Mouse (Mus musculus) MEL (cell line): Measurements from ENCODE around the gene Npm1. TPM values are rescaled to one million over a fixed set of nuclear protein-coding genes. Genes with fewer than 3 reads are reported as not detected.

Source experiments
- DNase-seq: peaks from one replicate; pipeline ENCODE4 v3.0.0; 2011; ENCODE audit warnings: low read depth, low spot score
- H3K27ac ChIP-seq: 2 replicates; pipeline ENCODE4 v1.5.1; 2012; ENCODE audit warnings: low read depth, mild to moderate bottlenecking, control low read depth, low read length, moderate library complexity; ENCODE audit not compliant: control insufficient read depth
- H3K27me3 ChIP-seq, 2 experiments: fragments of 150-350 bp in 1 of 2; sonication (generic) in 1 of 2; 2 replicates each; pipeline ENCODE4 v1.6.1; 2012; ENCODE audit warnings: low read length in 2 of 2, mild to moderate bottlenecking in 2 of 2, improper control_type of control experiment in 1 of 2, moderate library complexity in 1 of 2; ENCODE audit not compliant: insufficient read depth in 2 of 2, control insufficient read depth in 1 of 2
- H3K36me3 ChIP-seq, 2 experiments: 2 replicates each; pipeline ENCODE4 v1.6.1; 2012 to 2014; ENCODE audit warnings: low read length in 2 of 2, improper control_type of control experiment in 1 of 2, inconsistent platforms in 1 of 2, mild to moderate bottlenecking in 1 of 2; ENCODE audit not compliant: insufficient read depth in 2 of 2, control insufficient read depth in 1 of 2
- H3K4me1 ChIP-seq, 2 experiments: fragments of 150-350 bp in 1 of 2; sonication (generic) in 1 of 2; 2 replicates each; pipeline ENCODE4 v1.6.1; 2012; ENCODE audit warnings: low read length in 2 of 2, improper control_type of control experiment in 1 of 2, mild to moderate bottlenecking in 1 of 2; ENCODE audit not compliant: insufficient read depth in 2 of 2, control insufficient read depth in 1 of 2
- H3K4me3 ChIP-seq, 2 experiments: fragments of 150-350 bp in 1 of 2; sonication (generic) in 1 of 2; 2 replicates each; pipeline ENCODE4 v1.5.1; 2012; ENCODE audit warnings: low read depth in 2 of 2, low read length in 2 of 2, mild to moderate bottlenecking in 2 of 2, moderate library complexity in 2 of 2, control low read depth in 1 of 2, improper control_type of control experiment in 1 of 2; ENCODE audit not compliant: control insufficient read depth in 1 of 2, insufficient read depth in 1 of 2
- H3K79me2 ChIP-seq: 2 replicates; pipeline ENCODE4 v1.6.1; 2012; ENCODE audit warnings: mild to moderate bottlenecking, low read length, moderate library complexity; ENCODE audit not compliant: control insufficient read depth, poor library complexity, insufficient read depth
- H3K9ac ChIP-seq: 2 replicates; pipeline ENCODE4 v1.6.1; 2012; ENCODE audit warnings: low read depth, mild to moderate bottlenecking, control low read depth, low read length, moderate library complexity; ENCODE audit not compliant: control insufficient read depth, poor library complexity, severe bottlenecking
- H3K9me3 ChIP-seq: fragments of 150-350 bp; sonication (generic); replicated peaks from 2 replicates; pipeline ENCODE4 v1.6.1; 2012; ENCODE audit warnings: mild to moderate bottlenecking, low read length, improper control_type of control experiment, moderate library complexity; ENCODE audit not compliant: insufficient read depth
- CHD1 ChIP-seq: IDR thresholded peaks from 2 replicates; pipeline ENCODE4 v1.6.1; 2012; ENCODE audit warnings: low read depth, mild to moderate bottlenecking, inconsistent platforms, low read length, improper control_type of control experiment
- CHD2 ChIP-seq: IDR thresholded peaks from 2 replicates; pipeline ENCODE4 v1.6.1; 2011; ENCODE audit warnings: low read length, improper control_type of control experiment
- CTCF ChIP-seq, 3 experiments: IDR thresholded peaks in 2 of 3; conservative IDR thresholded peaks in 1 of 3; 2 replicates each; pipeline ENCODE4 v1.5.1; 2011 to 2012; ENCODE audit warnings: low read length in 3 of 3, low read depth in 2 of 3, mild to moderate bottlenecking in 2 of 3, improper control_type of control experiment in 1 of 3, inconsistent platforms in 1 of 3, mixed read lengths in 1 of 3, moderate library complexity in 1 of 3; ENCODE audit not compliant: control insufficient read depth in 1 of 3, insufficient read depth in 1 of 3, poor library complexity in 1 of 3, severe bottlenecking in 1 of 3
- E2F4 ChIP-seq: IDR thresholded peaks from 2 replicates; pipeline ENCODE4 v1.6.1; 2011; ENCODE audit warnings: low read depth, low read length, improper control_type of control experiment, borderline replicate concordance
- EP300 ChIP-seq, 2 experiments: IDR thresholded peaks; 2 replicates each; pipeline ENCODE4 v1.6.1; 2011; ENCODE audit warnings: improper control_type of control experiment in 2 of 2, low read length in 2 of 2, low read depth in 1 of 2, mild to moderate bottlenecking in 1 of 2
- ETS1 ChIP-seq: IDR thresholded peaks from 2 replicates; pipeline ENCODE4 v1.6.1; 2012; ENCODE audit warnings: low read depth, mild to moderate bottlenecking, inconsistent platforms, low read length, improper control_type of control experiment, moderate library complexity
- HCFC1 ChIP-seq: IDR thresholded peaks from 2 replicates; pipeline ENCODE4 v1.6.1; 2012; ENCODE audit warnings: low read depth, mild to moderate bottlenecking, inconsistent platforms, low read length, improper control_type of control experiment, moderate library complexity
- KAT2A ChIP-seq: conservative IDR thresholded peaks from 2 replicates; pipeline ENCODE4 v1.6.1; 2012; ENCODE audit warnings: low read depth, low read length, improper control_type of control experiment, inconsistent platforms
- MAX ChIP-seq: IDR thresholded peaks from 2 replicates; pipeline ENCODE4 v1.6.1; 2011; ENCODE audit warnings: low read length, improper control_type of control experiment
- MAZ ChIP-seq: IDR thresholded peaks from 2 replicates; pipeline ENCODE4 v1.6.1; 2012; ENCODE audit warnings: low read depth, mild to moderate bottlenecking, inconsistent platforms, low read length, improper control_type of control experiment
- MEF2A ChIP-seq: IDR thresholded peaks from 2 replicates; pipeline ENCODE4 v1.6.1; 2014; ENCODE audit warnings: low read depth, mild to moderate bottlenecking, inconsistent platforms, low read length, improper control_type of control experiment; ENCODE audit not compliant: poor library complexity, insufficient replicate concordance, severe bottlenecking; ENCODE audit errors: extremely low read depth
- MXI1 ChIP-seq: IDR thresholded peaks from 2 replicates; pipeline ENCODE4 v1.6.1; 2011; ENCODE audit warnings: mild to moderate bottlenecking, low read depth, low read length, improper control_type of control experiment
- MYC ChIP-seq: IDR thresholded peaks from 2 replicates; pipeline ENCODE4 v1.6.1; 2011; ENCODE audit warnings: low read depth, mild to moderate bottlenecking, low read length, improper control_type of control experiment, moderate library complexity
- NELFE ChIP-seq: IDR thresholded peaks from 2 replicates; pipeline ENCODE4 v1.6.1; 2011; ENCODE audit warnings: low read depth, low read length, improper control_type of control experiment
- POLR2A ChIP-seq, 2 experiments: IDR thresholded peaks; 2 replicates each; pipeline ENCODE4 v1.6.1; 2011 to 2012; ENCODE audit warnings: low read length in 2 of 2, mild to moderate bottlenecking in 2 of 2, control low read depth in 1 of 2, improper control_type of control experiment in 1 of 2, low read depth in 1 of 2, moderate library complexity in 1 of 2; ENCODE audit not compliant: control insufficient read depth in 1 of 2, insufficient read depth in 1 of 2, poor library complexity in 1 of 2
- POLR2AphosphoS2 ChIP-seq: IDR thresholded peaks from 2 replicates; pipeline ENCODE4 v1.6.1; 2011; ENCODE audit warnings: low read length, improper control_type of control experiment
- POLR2AphosphoS5 ChIP-seq: IDR thresholded peaks from 2 replicates; pipeline ENCODE4 v1.6.1; 2012; ENCODE audit warnings: low read depth, borderline replicate concordance, mild to moderate bottlenecking, inconsistent platforms, low read length, moderate library complexity, mixed read lengths
- SIN3A ChIP-seq: IDR thresholded peaks from 2 replicates; pipeline ENCODE4 v1.6.1; 2012; ENCODE audit warnings: low read length, improper control_type of control experiment, inconsistent platforms
- SMC3 ChIP-seq: IDR thresholded peaks from 2 replicates; pipeline ENCODE4 v1.6.1; 2011; ENCODE audit warnings: low read depth, low read length, improper control_type of control experiment
- TBP ChIP-seq: IDR thresholded peaks from 2 replicates; pipeline ENCODE4 v1.8.0; 2011; ENCODE audit warnings: low read depth, low read length, improper control_type of control experiment
- TCF12 ChIP-seq: IDR thresholded peaks from 2 replicates; pipeline ENCODE4 v1.6.1; 2014; ENCODE audit warnings: low read depth, mild to moderate bottlenecking, inconsistent platforms, low read length, improper control_type of control experiment, moderate library complexity
- USF1 ChIP-seq: IDR thresholded peaks from 2 replicates; pipeline ENCODE4 v1.6.1; 2014; ENCODE audit warnings: low read depth, mild to moderate bottlenecking, inconsistent platforms, low read length, improper control_type of control experiment, moderate library complexity
- ZKSCAN1 ChIP-seq: IDR thresholded peaks from 2 replicates; pipeline ENCODE4 v1.6.1; 2012; ENCODE audit warnings: low read depth, mild to moderate bottlenecking, inconsistent platforms, low read length, improper control_type of control experiment, moderate library complexity
- ZMIZ1 ChIP-seq: IDR thresholded peaks from 2 replicates; pipeline ENCODE4 v1.6.1; 2012; ENCODE audit warnings: low read depth, mild to moderate bottlenecking, inconsistent platforms, low read length, improper control_type of control experiment, moderate library complexity
- polyA plus RNA-seq, 2 experiments: library from polyadenylated mRNA; stranded (reverse) in 1 of 2; unstranded in 1 of 2; fragments of >175 nt in 1 of 2; fragments of >200 nt in 1 of 2; gene quantifications; 2 replicates each; pipeline versions ENCODE4 v1.2.1 to v1.2.4; 2012; ENCODE audit warnings: low replicate concordance in 2 of 2, low read depth in 1 of 2; ENCODE audit not compliant: insufficient read length in 2 of 2, insufficient read depth in 1 of 2, missing spikeins in 1 of 2
- total RNA-seq: library from RNA; depleted of rRNA; stranded (reverse); fragments of 300-350 nt; gene quantifications from 2 replicates; pipeline ENCODE4 v1.2.3, GENCODE M21; 2012

Gene Npm1
- total and polyA plus RNA-seq, 3 experiments: 839 to 4,033 (median 3,244) TPM

DNA sequence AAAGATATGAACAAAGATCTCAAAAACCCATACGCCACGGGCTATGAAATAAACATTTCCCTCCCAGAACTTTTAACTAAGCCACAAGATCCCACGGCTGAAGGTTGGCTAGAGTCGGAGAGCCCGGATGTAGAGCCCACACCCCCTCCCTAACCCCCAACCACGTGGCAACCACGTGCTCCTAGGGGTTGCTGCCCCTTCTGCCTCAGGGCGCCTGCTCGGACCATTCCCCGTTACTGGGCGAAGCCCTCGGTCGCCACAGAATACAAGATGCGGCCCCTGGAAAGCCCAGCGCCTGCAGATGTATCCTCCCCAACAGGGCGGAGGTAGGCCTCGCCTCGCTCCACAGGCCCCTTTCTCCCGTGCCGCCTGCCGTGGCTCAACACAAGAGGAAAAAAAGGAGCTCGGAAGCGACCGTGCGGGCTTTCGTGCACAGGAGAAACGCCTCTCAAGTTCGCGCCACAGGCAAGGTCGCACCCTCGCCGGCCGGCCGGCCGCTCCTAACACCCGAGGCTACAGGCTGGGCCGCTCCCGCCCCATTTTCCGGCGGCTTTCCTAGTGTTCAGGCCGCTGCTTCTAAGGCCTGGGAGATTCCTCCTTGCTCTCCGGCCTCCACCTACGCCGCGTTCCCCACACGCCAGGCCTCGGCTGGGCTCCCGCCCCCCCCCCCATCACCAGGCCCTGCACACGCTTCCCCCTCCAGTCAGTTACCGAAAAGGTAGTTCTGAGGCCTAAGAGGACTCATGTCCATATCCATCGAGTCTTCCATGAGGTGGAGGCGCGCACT lies 602 bp downstream of the Npm1 start:
- DNase-seq: peak; percentile 89
- no peaks in the 10 kb centered on the region for H3K9me3 ChIP-seq
- H3K36me3 ChIP-seq: peaks cover 32 to 35% of the 10 kb centered on the region in 2 experiments
- H3K4me3 ChIP-seq: peak overlapping the region; percentile 65 to 76
- peaks cover 49% of the 10 kb centered on the region for H3K79me2 ChIP-seq
- H3K4me1 ChIP-seq: peaks cover 0 to 2% of the 10 kb centered on the region in 2 experiments; a peak in 1 of 4 replicates
- peak overlapping the region; percentile 70 for H3K27ac ChIP-seq
- peak; percentile 88 for TF ChIP-seq ZMIZ1
- no peak for TF ChIP-seq POLR2AphosphoS5
- peak; percentile 100 for TF ChIP-seq MXI1
- peak; percentile 90 for TF ChIP-seq POLR2AphosphoS2
- TF ChIP-seq SMC3: 0 out of 2 replicates have a peak, but pooled peaks have one; percentile 3
- TF ChIP-seq SIN3A: peak; percentile 97
- peak; percentile 57; the same call in 1 of the 2 replicates for TF ChIP-seq ETS1
- TF ChIP-seq CHD1: peak; percentile 98
- peak; percentile 12; the same call in 1 of the 2 replicates for TF ChIP-seq NELFE
- peak; percentile 38; the same call in 1 of the 2 replicates for TF ChIP-seq KAT2A
- TF ChIP-seq ZKSCAN1: no peak
- no peak for TF ChIP-seq CHD2
- no peak for TF ChIP-seq CTCF (IDR thresholded peaks at IDR 0.05 in 2 of 3, conservative IDR thresholded peaks at IDR 0.05 in 1 of 3; ENCODE audit: control insufficient read depth in 1 of 3, insufficient read depth in 1 of 3, low read depth in 2 of 3, low read length in 3 of 3, poor library complexity in 1 of 3, severe bottlenecking in 1 of 3)
- 0 out of 4 replicates have a peak, but pooled peaks of 1 of the 2 experiments have one; percentile 13 for TF ChIP-seq EP300 (IDR thresholded peaks at IDR 0.05; ENCODE audit: low read depth in 1 of 2, low read length in 2 of 2)
- TF ChIP-seq E2F4: no peak; the same call in 1 of the 2 replicates
- TF ChIP-seq MEF2A: no peak
- peak; percentile 100 for TF ChIP-seq MAX
- no peak for TF ChIP-seq TBP
- 0 out of 2 replicates have a peak, but pooled peaks have one; percentile 27 for TF ChIP-seq TCF12
- peak in 1 of 2 experiments; percentile 21; a peak in 3 of 4 replicates for TF ChIP-seq POLR2A (IDR thresholded peaks at IDR 0.05; ENCODE audit: control insufficient read depth in 1 of 2, insufficient read depth in 1 of 2, low read depth in 1 of 2, low read length in 2 of 2, poor library complexity in 1 of 2)
- TF ChIP-seq HCFC1: peak; percentile 69; the same call in 1 of the 2 replicates
- peak; percentile 100 for TF ChIP-seq MYC
- peak; percentile 90 for TF ChIP-seq USF1
- TF ChIP-seq MAZ: peak; percentile 88
- TF ChIP-seq, all 39 proteins: peak for 17
- no peaks in the 10 kb centered on the region for H3K27me3 ChIP-seq
- peak overlapping the region; percentile 82 for H3K9ac ChIP-seq
